Mouse (Mus musculus): ENCODE results near the gene Dscaml1.

DNA sequence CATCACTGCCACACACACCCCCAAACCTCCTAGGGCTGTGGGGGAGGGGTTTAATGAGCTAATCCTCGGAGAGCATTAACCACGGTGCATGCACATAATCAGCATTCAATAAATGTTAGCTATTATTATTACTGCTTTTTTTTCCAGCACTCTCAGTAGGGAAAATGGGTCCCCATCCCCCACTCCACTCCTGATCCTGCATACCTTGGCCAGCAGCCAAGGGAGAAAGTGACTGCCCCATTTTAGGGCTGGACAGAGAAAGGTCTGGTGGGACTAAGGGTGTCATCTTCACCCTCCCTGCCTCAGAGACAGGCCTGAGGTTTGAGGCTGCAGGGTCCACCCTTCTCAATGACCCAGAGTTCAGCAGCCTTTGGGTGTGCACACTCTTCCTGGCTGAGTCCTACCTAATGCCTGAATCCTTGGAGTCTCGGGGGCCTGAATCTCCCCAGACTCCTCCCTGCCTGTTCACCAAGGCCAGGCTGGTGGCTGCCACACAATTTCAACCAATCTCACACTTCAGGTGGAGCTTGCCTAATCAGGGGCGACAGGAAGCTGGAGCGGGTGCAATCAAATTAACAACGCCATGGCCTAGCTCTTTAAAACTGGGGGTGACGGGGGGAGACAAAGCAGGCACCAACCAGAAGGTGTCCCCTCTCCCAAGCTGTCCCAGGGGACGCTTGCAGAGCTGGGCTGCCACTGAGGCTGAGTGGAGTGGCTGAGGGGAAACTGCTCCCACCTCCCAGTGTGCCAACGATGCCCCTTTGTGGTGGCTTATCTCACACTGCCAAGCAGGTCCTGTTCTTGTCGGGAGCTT is 267.2 kb downstream of the Dscaml1 start:
- TF ChIP-seq CTCF (IDR thresholded peaks at IDR 0.05; ENCODE audit: insufficient read depth, low read length) (no peak), POLR2A (IDR thresholded peaks at IDR 0.05; ENCODE audit: borderline replicate concordance, extremely low read depth, low read depth, low read length) (no peak)

Measured in lung, adult 2 months (tissue).